Mouse (Mus musculus) frontal cortex, postnatal 25 days (tissue): ENCODE measurements around the gene Gm21970.

Experiments used
- DNase-seq, 2 experiments: peaks; one replicate each; pipeline ENCODE4 v3.0.0; 2022; ENCODE audit warnings: low spot score in 2 of 2

Gm21970 gene

DNA sequence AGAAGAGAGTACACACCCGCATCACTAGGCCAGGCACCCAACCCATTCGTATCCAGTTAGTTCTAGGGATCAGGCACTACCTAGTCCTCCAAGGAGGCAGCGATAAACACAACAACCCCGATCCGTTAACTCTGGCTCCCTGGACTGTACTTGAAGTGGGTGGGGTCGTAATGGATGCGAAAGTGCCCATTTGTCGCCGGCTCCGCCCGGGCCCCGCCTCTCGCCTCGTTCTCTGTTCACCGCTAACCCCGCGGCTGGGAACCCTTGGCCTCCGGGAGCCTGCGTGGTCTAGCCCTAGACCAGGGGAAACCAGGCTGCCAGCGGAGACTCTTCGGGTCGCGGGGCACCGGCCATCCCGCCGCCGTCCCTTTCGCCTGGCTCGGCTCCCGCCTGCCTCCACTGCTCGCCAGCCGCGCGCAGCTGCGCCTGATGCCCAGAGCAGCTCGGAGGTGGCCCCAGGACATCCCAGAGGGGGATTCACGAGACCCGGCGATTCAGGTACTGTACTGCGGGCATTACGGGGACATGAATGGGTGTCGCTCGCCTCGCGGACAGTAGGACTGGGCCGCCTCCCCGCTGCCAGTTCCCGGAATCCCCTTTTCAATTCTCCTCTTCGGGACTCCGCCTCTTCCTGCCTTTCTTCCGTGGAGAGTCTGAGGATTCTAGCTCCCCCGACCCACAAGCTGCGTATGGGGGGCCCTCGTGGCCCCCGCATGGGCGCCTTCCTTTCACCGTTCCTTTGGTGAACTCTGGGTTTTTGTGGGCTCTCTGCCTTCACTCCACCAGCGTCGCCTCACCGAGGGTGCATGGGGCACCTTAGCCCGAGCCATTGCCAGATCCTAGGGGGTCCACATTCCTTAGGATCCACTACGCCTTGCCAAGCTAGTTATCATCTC lies 18.7 kb upstream of the Gm21970 start, which contains the start of gene Ifnar2:
Ifnar2 (plus strand) TSS at position 207 of the 896 bp plus-strand sequence.
- DNase-seq, result peak; percentile 53 to 55

GRCm38 (mm10) chr16:91373473-91374252 lies 17.9 kb upstream of the Gm21970 start:
- DNase-seq, result no peak

- DNase-seq, result no peak
Measured at GRCm38 (mm10) chr16:91374253-91374634, 17.3 kb upstream of the Gm21970 start.

- no peak for DNase-seq
Measured at GRCm38 (mm10) chr16:91376701-91377100, 14.8 kb upstream of the Gm21970 start.

DNA sequence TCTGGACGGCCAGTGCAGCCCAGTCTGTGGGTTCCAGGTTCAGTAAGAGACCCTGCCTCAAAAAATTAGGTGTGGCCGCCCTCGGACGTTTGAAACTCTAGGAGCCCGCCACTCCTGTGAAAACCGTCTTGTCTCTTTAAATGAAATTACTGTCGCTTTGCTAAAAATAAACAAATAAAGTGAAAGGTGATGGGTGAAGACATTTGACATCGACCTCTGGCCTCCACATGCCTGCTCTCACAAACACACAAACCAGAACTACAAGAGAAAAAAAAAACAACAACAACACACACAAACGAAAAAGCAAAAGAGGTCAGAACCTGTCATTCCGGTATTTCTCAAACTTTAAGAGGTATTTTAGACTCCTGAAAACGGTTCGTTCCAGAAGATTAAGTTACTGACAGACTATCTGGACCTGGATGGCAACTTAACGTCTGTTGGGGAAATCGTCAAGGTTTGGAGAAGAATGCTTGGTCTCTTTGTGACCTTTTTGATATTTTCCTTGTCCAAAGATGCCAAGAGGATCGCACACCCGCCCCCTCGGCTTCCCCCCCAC lies 13.0 kb upstream of the Gm21970 start:
- DNase-seq, result no peak

GRCm38 (mm10) chr16:91378991-91379390 lies 12.5 kb upstream of the Gm21970 start:
- DNase-seq, result no peak

- no peak for DNase-seq
Measured at GRCm38 (mm10) chr16:91379412-91379811, 12.1 kb upstream of the Gm21970 start.

DNA sequence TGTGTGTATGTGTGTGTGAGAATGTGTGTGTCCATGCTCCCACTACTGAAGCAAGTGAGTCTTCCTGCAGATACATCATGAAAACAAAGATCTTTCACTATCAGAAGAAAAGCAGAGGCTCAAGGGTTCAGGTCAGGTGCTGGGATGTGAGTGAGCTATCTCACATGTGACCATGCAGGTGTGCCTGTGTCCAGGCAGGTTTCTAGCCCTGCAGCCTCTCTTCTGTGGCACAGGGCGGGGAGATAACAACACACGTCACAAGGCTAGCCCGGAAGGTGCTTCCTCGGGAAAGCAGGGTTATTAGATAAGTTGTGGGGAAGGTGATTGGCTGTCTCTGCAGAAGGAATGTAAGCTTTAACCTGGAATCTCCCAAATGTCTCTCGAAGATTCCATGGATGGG lies 11.4 kb upstream of the Gm21970 start:
- no peak for DNase-seq

GRCm38 (mm10) chr16:91381606-91382005 lies 9.9 kb upstream of the Gm21970 start:
- DNase-seq, result no peak

GRCm38 (mm10) chr16:91382261-91382790 lies 9.2 kb upstream of the Gm21970 start:
- DNase-seq, result no peak

GRCm38 (mm10) chr16:91384221-91384620 lies 7.3 kb upstream of the Gm21970 start:
- DNase-seq, result no peak

DNA sequence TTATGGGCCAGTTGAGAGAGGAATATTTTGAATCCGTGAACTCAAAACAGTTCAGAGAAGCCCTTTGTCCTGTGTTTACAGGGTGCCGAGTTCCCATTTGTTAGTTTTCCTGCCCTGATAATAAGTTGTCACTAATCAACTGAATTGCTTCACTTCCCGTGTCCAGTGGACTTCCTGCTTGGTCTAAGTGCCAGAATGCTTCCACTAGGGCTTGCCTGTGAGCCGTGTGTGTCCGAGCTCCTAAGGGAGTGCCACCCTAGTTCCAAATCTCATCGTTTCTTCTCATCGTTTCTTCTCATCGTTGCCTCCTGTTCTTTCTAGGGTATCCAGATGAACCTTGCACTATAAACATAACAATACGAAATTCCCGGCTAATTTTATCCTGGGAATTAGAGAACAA lies 5.9 kb upstream of the Gm21970 start:
- no peak for DNase-seq

DNA sequence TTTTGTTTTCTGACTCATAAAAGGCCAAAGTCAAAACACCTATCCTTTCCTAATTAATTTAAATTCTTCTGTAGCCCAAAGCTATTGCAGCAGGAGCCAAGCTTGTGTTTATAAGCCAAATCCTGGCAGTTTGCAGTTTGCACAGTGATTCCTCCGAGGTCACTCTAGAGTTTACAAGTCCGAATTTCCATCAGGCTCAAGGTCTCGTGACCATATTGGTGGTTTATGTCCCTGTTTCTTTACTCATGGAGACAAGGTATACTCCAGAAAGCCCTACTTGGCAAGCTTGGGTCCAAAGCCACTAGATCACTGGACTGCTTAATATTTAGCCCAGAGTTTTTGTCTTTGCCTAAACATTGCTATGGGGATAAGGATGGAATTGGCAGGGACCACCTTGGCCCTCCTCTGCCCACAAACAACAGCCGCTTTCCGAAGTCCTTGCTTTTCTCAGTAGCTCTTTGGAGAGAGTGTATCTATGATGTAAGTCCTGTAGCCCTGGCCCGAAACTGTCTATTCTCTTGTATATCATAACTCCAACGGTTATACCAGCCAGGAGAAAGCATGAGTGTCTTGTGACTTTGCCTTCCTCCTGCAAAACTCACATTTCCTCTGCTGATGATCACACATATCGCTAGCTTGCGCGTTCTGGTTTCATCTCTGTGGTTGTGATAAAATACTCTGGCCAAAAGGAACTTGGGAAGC lies 5.0 kb upstream of the Gm21970 start:
- no peak for DNase-seq

GRCm38 (mm10) chr16:91387121-91387486 lies 4.4 kb upstream of the Gm21970 start:
- DNase-seq, result no peak

DNA sequence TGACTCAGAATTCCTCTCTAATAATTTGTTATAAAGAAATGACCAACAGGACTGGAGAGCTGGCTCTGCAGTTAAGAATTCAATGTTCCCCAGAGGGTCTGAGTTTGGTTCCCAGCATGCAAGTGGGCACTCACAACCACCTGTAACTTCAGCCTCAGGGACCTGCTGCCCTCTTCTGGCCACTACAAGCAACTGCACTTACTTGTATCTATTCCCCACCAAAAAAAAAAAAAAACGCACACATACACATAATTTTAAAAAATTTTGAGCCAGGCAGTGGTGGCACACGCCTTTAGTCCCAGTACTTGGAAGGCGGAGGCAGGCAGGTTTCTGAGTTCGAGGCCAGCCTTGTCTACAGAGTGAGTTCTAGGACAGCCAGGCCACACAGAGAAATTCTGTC lies 1.4 kb upstream of the Gm21970 start:
- no peak for DNase-seq

- no peak for DNase-seq
Measured at GRCm38 (mm10) chr16:91394826-91395410, 3.4 kb downstream of the Gm21970 start.

GRCm38 (mm10) chr16:91395633-91396392 lies 4.3 kb downstream of the Gm21970 start:
- DNase-seq, result no peak

DNA sequence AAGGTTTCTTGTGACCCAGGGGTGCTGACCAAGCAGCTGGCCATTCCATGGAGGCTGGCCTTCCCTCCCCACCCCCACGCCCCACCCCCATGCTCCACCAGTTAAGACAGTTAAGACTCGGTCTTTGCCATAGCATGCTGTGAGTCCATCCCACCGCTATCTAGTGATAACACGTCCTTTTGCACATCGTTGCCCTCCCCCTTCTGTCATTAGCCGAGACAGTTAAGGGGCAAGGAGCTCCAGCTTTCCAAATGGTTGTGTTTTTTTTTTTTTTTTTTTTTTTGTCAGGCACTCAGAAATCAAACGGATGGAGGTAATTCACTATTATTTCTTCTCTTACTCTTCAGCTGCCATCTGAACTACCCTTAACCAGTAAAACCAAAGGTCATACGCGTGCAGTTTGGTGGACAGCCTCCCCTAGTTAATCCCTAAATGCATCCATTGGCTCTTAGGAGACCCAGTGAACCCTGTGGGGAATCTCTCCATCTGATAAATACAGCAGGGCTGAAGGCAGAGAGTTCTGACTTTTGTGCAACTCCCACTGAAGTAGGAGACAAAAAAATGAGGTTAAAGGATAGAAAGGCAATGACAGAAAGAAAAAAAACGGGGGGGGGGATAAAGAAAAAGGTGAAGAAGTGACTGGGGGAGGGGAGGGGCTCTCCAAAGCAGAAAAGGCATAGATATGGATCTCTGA lies 5.5 kb downstream of the Gm21970 start:
- no peak for DNase-seq

- no peak for DNase-seq
Measured at GRCm38 (mm10) chr16:91398030-91398429, 6.5 kb downstream of the Gm21970 start.

DNA sequence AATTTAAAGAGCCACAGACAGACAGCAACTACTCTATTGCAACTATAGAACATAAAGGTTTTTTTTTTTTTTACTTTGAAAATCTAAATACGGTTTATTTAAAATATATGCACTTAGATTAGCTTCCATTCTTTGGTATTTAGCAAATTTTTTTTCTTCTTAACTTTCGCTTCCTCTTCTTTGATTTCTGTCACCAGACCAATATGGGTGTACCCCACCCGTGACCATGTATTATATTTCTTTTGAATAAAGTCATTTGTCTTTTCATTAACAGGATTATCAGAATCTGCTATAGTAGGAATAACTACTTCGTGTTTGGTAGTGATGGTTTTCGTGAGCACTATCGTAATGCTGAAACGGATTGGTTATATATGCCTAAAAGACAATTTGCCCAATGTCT lies 7.4 kb downstream of the Gm21970 start:
- DNase-seq, result no peak
